Mouse (Mus musculus): Measurements from ENCODE around the gene Gm28230.

Gm28230 gene

GRCm38 (mm10) chr2:74724244-74725015, 2.1 kb upstream of the Gm28230 start:
- peak; percentile 73 for DNase-seq (ENCODE audit: low spot score)

GRCm38 (mm10) chr2:74725171-74725570, 1.4 kb upstream of the Gm28230 start:
- DNase-seq (ENCODE audit: low spot score) = no peak

GRCm38 (mm10) chr2:74726973-74727639, 578 bp downstream of the Gm28230 start:
- no peak for DNase-seq (ENCODE audit: low spot score)

- no peak for DNase-seq (ENCODE audit: low spot score)
These were observed 1.2 kb downstream of the Gm28230 start for GRCm38 (mm10) chr2:74727640-74728302.

- DNase-seq (ENCODE audit: low spot score) = no peak
These were observed 1.8 kb downstream of the Gm28230 start for GRCm38 (mm10) chr2:74728303-74728680.

- DNase-seq (ENCODE audit: low spot score) = no peak
These were observed 3.8 kb downstream of the Gm28230 start for GRCm38 (mm10) chr2:74730331-74730730.

- no peak for DNase-seq (ENCODE audit: low spot score)
These were observed 4.5 kb downstream of the Gm28230 start for GRCm38 (mm10) chr2:74731055-74731454.

- DNase-seq (ENCODE audit: low spot score) = no peak
These were observed 5.4 kb downstream of the Gm28230 start for GRCm38 (mm10) chr2:74731799-74732512.

GRCm38 (mm10) chr2:74732513-74733316, 6.2 kb downstream of the Gm28230 start:
- DNase-seq (ENCODE audit: low spot score) = no peak

GRCm38 (mm10) chr2:74733317-74733661, 6.8 kb downstream of the Gm28230 start:
- no peak for DNase-seq (ENCODE audit: low spot score)

- DNase-seq (ENCODE audit: low spot score) = no peak
These were observed 7.2 kb downstream of the Gm28230 start for GRCm38 (mm10) chr2:74733765-74734164.

GRCm38 (mm10) chr2:74734451-74734850, 7.9 kb downstream of the Gm28230 start:
- no peak for DNase-seq (ENCODE audit: low spot score)

GRCm38 (mm10) chr2:74734996-74735811, 8.7 kb downstream of the Gm28230 start:
- DNase-seq (ENCODE audit: low spot score) = no peak

GRCm38 (mm10) chr2:74735851-74736687, 9.5 kb downstream of the Gm28230 start:
- no peak for DNase-seq (ENCODE audit: low spot score)

GRCm38 (mm10) chr2:74736688-74737577, 10.4 kb downstream of the Gm28230 start:
- no peak for DNase-seq (ENCODE audit: low spot score)

GRCm38 (mm10) chr2:74737578-74738070, 11.1 kb downstream of the Gm28230 start:
- no peak for DNase-seq (ENCODE audit: low spot score)

GRCm38 (mm10) chr2:74738623-74739475, 12.3 kb downstream of the Gm28230 start:
- DNase-seq (ENCODE audit: low spot score) = no peak

GRCm38 (mm10) chr2:74739476-74739800, 12.9 kb downstream of the Gm28230 start:
- DNase-seq (ENCODE audit: low spot score) = no peak
